Mouse (Mus musculus) bone marrow macrophage, adult 2 months (primary cell): ENCODE results near the gene Prrc2c.

Source experiments
- CTCF ChIP-seq: IDR thresholded peaks from 2 replicates; pipeline ENCODE4 v1.5.1; 2012; ENCODE audit warnings: low read depth, mild to moderate bottlenecking, low read length, moderate library complexity
- POLR2A ChIP-seq: IDR thresholded peaks from 2 replicates; pipeline ENCODE4 v1.6.1; 2012; ENCODE audit warnings: mild to moderate bottlenecking, low read depth, low read length, borderline replicate concordance

DNA sequence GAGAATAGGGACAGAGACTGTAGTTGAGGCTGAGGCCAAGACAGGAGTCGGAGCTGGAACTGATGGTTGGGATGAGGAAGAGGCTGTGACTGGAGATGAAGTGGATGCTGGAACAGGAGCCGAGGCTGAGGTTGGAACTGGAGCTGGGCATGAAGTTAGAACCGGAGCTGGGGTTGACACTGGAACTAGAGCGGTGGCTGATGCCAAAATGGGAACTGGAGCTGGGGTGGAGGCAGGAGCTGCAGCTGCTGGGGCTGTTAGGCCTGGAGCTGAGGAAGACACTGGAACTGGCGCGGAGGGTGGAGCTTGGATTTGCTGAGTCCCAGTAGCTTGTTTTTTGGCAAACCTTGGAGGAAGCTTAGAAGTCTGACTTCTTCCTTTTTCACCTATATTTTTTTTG is 42.5 kb downstream of the Prrc2c start:
- TF ChIP-seq CTCF (no peak), POLR2A (no peak)
